Mouse (Mus musculus) testis, adult 2 months (tissue): ENCODE measurements at regions not wholly inside any gene's neighbourhood (a gene's known extent, or its start where the extent isn't known, plus 50 kb on each side); places are given as distances from the start of the nearest gene placed in this dataset.

Experiments used
- CTCF ChIP-seq: fragments of 200-500 bp; IDR thresholded peaks from 2 replicates; pipeline ENCODE4 v1.5.1; 2012; ENCODE audit warnings: low read depth, mild to moderate bottlenecking, inconsistent platforms, low read length, moderate library complexity; ENCODE audit not compliant: control insufficient read depth, insufficient read depth, insufficient replicate concordance
- POLR2A ChIP-seq: fragments of 200-500 bp; IDR thresholded peaks from 2 replicates; pipeline ENCODE4 v1.6.1; 2012; ENCODE audit warnings: low read depth, mild to moderate bottlenecking, inconsistent platforms, low read length, moderate library complexity; ENCODE audit not compliant: control insufficient read depth

- TF ChIP-seq CTCF (no peak), POLR2A (no peak)
Observed at GRCm38 (mm10) chr12:104584408-104584807, 111.3 kb upstream of the Gsc start.
